Mouse (Mus musculus) stomach, postnatal 0 days (tissue): ENCODE data around the gene Usb1. TPM values are rescaled to one million over a fixed set of nuclear protein-coding genes. Genes with fewer than 3 reads are reported as not detected.
A peak's percentile ranks its signal among the peaks of the same experiment; 100 is the strongest.

Experiments
- ATAC-seq: fragments of 200-750 bp; cut with Nextera tagmentation; 2 replicates; pipeline ENCODE4 v1.8.0; 2017; ENCODE audit not compliant: low FRiP score, low TSS enrichment
- DNase-seq: peaks from one replicate; pipeline ENCODE4 v3.0.0-alpha.2; 2016; ENCODE audit warnings: low spot score
- H3K27ac ChIP-seq: fragments of 300-500 bp; sonication (generic); replicated peaks from 2 replicates; pipeline ENCODE4 v1.5.1; 2014; ENCODE audit warnings: mild to moderate bottlenecking, control low read depth
- H3K27me3 ChIP-seq: fragments of 300-500 bp; sonication (generic); 2 replicates; pipeline ENCODE4 v1.6.1; 2014; ENCODE audit warnings: low read length; ENCODE audit not compliant: control insufficient read depth, insufficient read depth
- H3K36me3 ChIP-seq: fragments of 300-500 bp; sonication (generic); 2 replicates; pipeline ENCODE4 v1.6.1; 2014; ENCODE audit warnings: low read length, mixed read lengths; ENCODE audit not compliant: control insufficient read depth, insufficient read depth
- H3K4me1 ChIP-seq: fragments of 300-500 bp; sonication (generic); replicated peaks from 2 replicates; pipeline ENCODE4 v1.6.1; 2014; ENCODE audit warnings: antibody characterized with exemption; ENCODE audit not compliant: control insufficient read depth, insufficient read depth
- H3K4me2 ChIP-seq: fragments of 300-500 bp; sonication (generic); replicated peaks from 2 replicates; pipeline ENCODE4 v1.6.1; 2014; ENCODE audit warnings: low read depth, mild to moderate bottlenecking, control low read depth, moderate library complexity
- H3K4me3 ChIP-seq: fragments of 300-500 bp; sonication (generic); 2 replicates; pipeline ENCODE4 v1.5.1; 2014; ENCODE audit warnings: low read depth, low read length, control low read depth
- H3K9ac ChIP-seq: fragments of 300-500 bp; sonication (generic); 2 replicates; pipeline ENCODE4 v1.6.1; 2014; ENCODE audit warnings: mild to moderate bottlenecking, low read length, control low read depth, mixed read lengths
- H3K9me3 ChIP-seq: fragments of 300-500 bp; sonication (generic); 2 replicates; pipeline ENCODE4 v1.6.1; 2016; ENCODE audit warnings: low read length; ENCODE audit not compliant: control insufficient read depth
- CTCF ChIP-seq: IDR thresholded peaks from 2 replicates; pipeline ENCODE4 v1.5.1; 2016; ENCODE audit warnings: antibody characterized with exemption, low read depth, mild to moderate bottlenecking, moderate library complexity
- EP300 ChIP-seq: optimal IDR thresholded peaks from 2 replicates; pipeline ENCODE3; 2016; ENCODE audit warnings: antibody characterized with exemption
- WGBS: fragments of 180-500 bp; shearing (Covaris S2); extraction: QIAGEN DNeasy Blood & Tissue Kit; methylation state at CpG from one replicate; pipeline ENCODE4 v1.1.7; 2014; 5-methylcytosine and 5-hydroxymethylcytosine counted together
- polyA plus RNA-seq: library from polyadenylated mRNA; unstranded; fragments of >200 nt; fragmentation: Nextera tagmentation; extraction: Ambion mirVana; gene quantifications from 2 replicates; pipeline ENCODE4 v1.2.1, GENCODE M21; 2015

Gene Usb1
- polyA plus RNA-seq, 1 experiment from 2014 or later = 21.5 TPM

DNA sequence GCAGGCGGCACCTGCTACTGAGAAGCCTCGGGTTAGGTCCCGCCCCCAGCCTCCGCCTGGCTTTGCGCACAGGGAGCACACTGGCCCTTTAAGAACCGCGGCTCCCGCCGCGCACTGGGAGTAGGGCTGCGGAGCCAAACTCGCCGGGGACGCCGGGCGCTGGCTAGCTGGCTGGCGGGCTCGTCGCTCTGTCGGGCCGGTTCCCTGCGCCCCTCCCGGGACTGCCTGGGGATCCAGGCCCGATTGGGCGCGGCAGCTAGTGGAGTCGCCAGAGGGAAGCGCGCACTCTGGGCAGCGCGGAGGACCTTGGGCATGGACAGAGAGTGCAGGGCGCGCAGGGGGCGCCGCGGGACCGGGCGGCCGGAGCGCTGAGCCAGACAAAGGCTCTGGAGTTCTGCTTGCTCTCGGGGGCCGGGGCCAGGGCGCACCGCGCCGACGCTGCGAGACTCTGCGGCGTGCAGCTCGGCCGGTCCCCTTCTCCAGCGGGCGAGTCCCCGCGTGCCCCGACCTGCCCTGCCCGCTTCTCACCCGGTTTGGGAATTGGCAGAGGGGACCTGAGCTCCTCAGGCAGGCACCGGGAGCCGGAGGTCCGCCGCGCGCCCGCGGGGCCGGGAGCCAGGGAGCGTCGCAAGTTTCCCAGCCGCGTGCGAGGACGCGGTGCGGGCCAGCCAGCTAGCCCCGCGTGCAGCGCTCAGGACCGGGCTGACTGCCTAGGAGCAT is 20.2 kb downstream of the Usb1 start, which contains the start of gene Mmp15:
Mmp15 (plus strand) TSS at position 118 of the 720 bp plus-strand sequence.
- peak; percentile 93 for DNase-seq
- WGBS = under 1% methylated on average over 79 of the region's 80 CpGs
- peak within 1 kb of the TSS; percentile 90 for H3K27ac ChIP-seq
- 0 out of 2 replicates have a peak, but pooled peaks cover 3% of the 10 kb centered on the region for H3K4me1 ChIP-seq
- ATAC-seq = peak; percentile 80
- no peaks in the 10 kb centered on the region for H3K27me3 ChIP-seq
- peak; percentile 30; the same call in 1 of the 2 replicates for TF ChIP-seq CTCF
- TF ChIP-seq EP300 = no peak
- H3K4me2 ChIP-seq = peak within 1 kb of the TSS; percentile 91
- H3K9me3 ChIP-seq = no peaks in the 10 kb centered on the region
- peak within 1 kb of the TSS; percentile 82 for H3K9ac ChIP-seq
- no peaks in the 10 kb centered on the region for H3K36me3 ChIP-seq
- peak within 1 kb of the TSS; percentile 85 for H3K4me3 ChIP-seq

DNA sequence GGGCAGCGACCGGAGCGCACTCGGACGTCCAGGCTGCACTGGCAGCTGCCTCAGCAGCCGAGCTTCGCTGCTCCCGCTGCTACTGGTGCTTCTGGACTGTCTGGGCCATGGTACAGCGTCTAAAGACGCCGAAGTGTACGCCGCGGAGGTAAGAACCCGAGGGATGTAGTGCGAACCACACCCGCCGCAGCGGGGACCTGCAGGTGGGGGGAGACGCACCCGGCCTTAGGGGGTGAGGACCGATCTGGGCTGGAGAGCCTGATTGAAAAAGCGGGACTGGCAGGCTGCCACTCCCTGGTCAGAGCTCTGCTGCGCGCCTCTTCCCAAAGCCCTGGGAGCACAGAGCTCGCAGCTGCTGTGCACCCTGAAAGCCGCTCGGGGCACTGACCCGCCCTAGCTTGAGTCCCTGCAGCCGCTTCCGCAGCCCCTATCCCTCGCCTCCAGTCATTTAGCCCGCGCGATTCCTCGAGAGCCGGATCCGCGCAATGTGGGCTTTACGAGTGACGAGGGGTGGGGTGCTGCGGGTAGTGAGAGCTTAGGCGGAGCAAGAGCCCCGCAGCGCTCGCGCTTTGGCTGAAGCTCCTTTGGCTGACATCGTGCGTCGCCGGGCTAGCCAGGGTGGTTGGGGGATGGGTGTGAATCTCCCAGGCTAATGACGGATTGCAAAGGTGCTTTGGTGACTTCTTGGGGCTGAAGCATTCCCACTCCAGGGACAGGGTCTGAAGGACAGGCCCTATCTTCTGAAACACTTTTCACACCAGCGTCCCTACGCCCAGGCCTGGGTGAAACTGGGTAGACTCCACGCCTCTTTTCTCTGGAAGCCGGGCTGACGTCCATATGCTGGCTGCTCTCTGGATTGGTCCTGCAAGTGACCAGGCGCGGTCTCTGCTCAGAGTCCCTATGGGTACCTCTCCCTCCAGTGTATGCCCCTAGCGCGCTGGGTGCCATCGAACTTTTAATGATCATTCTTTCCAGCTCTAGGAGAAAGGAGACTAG is 21.1 kb downstream of the Usb1 start:
- Histone ChIP-seq H3K4me1 (0 out of 2 replicates have a peak, but pooled peaks cover 3% of the 10 kb centered on the region), H3K4me2 (peak overlapping the region; percentile 91), H3K36me3 (no peaks in the 10 kb centered on the region), H3K4me3 (peak overlapping the region; percentile 85), H3K9ac (peak overlapping the region; percentile 82), H3K9me3 (no peaks in the 10 kb centered on the region), H3K27me3 (no peaks in the 10 kb centered on the region), H3K27ac (peak overlapping the region; percentile 90)
- TF ChIP-seq EP300 (no peak), CTCF (no peak; the same call in 1 of the 2 replicates)
- ATAC-seq (peak; percentile 28), DNase-seq (peak; percentile 75)
- 4% methylated on average over 59 of the region's 62 CpGs for WGBS

DNA sequence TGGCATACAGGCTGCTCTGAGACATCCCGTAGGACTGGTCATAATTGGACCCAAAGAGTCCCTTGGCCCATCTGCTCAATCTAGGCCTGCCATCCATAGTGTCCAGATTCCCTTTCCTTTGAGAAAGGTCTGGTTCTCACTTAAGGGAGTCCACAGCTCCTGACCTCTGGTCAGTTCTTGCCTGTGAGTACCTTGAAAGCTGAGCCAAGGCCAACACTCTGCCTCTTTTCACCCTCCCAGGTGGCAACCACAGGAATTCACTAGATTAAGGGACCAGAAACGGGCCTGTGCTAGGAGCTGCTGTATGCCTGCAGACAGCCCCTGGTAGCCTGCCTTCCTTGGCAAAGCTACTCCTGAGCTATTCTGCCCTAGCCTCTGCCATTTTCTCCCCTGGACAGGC is 22.5 kb downstream of the Usb1 start:
- no peaks in the 10 kb centered on the region for H3K9me3 ChIP-seq
- H3K4me3 ChIP-seq = no peak overlapping the region
- whole genome bisulfite sequencing = 88% methylated on average over 2 of the region's 2 CpGs
- H3K27ac ChIP-seq = no peak overlapping the region
- TF ChIP-seq EP300 (no peak), CTCF (no peak)
- H3K36me3 ChIP-seq = no peaks in the 10 kb centered on the region
- ATAC-seq (no peak), DNase-seq (no peak)
- H3K4me2 ChIP-seq = peak overlapping the region; percentile 3; the same call in 1 of the 2 replicates
- 0 out of 2 replicates have a peak, but pooled peaks cover 4% of the 10 kb centered on the region for H3K4me1 ChIP-seq
- H3K27me3 ChIP-seq = no peaks in the 10 kb centered on the region
- H3K9ac ChIP-seq = no peak overlapping the region; the same call in 1 of the 2 replicates

DNA sequence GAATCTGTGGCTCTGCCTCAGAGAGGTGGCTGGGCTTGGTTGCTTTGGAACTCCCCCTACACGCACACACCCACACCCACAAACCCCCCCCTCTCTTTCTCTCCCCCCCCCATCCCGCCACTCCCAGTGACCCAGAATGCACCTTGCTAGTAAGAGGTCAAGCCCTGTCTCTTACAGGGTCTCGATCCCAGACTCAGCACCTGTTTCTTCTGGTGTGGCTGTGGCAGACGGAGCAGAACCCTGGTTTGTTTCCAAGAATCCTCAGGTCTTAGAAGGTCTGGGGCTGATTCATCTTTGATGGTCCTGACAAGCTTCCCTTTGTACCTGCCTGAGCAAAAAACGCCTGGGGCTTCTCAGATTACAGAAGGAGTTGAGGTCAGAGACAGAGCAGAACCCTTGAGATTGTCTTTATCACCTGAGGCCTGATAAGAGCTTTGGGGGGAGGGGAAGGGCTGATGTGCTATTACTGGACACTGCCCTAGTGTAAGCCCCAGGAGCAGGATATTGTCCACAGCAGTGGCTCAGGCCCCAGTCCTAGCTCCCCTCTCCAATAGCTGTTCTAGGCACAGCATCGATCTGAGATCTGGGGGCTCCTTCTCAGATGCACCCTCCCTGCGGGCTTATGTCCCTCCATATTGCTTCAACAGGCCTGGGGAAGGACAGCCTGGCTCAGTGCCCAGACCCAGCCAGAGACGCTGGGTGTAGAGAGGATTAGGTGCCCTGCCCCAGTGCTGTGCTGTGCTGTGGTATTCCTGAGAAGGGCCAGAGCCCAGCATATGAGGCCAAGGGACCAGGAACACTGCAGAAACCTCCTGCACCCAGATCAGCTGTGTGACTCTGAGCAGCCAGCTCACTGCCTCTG is 26.7 kb downstream of the Usb1 start:
- no peak overlapping the region for H3K9ac ChIP-seq

More for the DNA sequence above, 26.7 kb downstream of the Usb1 start:
- no peak overlapping the region for H3K4me2 ChIP-seq
- 26% methylated on average over 7 of the region's 8 CpGs for WGBS
- no peak overlapping the region for H3K4me3 ChIP-seq
- H3K27me3 ChIP-seq = no peaks in the 10 kb centered on the region
- peak; percentile 78 for DNase-seq
- H3K9me3 ChIP-seq = no peaks in the 10 kb centered on the region
- TF ChIP-seq EP300 (no peak), CTCF (no peak)
- peak overlapping the region; percentile 82 for H3K27ac ChIP-seq
- H3K4me1 ChIP-seq = 0 out of 2 replicates have a peak, but pooled peaks cover 6% of the 10 kb centered on the region
- ATAC-seq = peak; percentile 82
- H3K36me3 ChIP-seq = no peaks in the 10 kb centered on the region
